Mouse (Mus musculus) ZHBTc4 (cell line): ENCODE measurements at regions not wholly inside any gene's neighbourhood (a gene's known extent, or its start where the extent isn't known, plus 50 kb on each side); places are given as distances from the start of the nearest gene placed in this dataset.
A peak's percentile ranks its signal among the peaks of the same experiment; 100 is the strongest.

Experiments used
- DNase-seq: peaks from one replicate; pipeline ENCODE4 v3.0.0-alpha.2; 2011; ENCODE audit warnings: low read depth, low spot score

- peak; percentile 62 for DNase-seq
These were observed 50.5 kb upstream of the Prdx6 start for GRCm38 (mm10) chr1:161301348-161302075.

GRCm38 (mm10) chr1:161306772-161307499 is 55.9 kb upstream of the Prdx6 start:
- no peak for DNase-seq

- no peak for DNase-seq
These were observed 58.2 kb upstream of the Prdx6 start for GRCm38 (mm10) chr1:161309269-161309668.

- peak; percentile 47 for DNase-seq
These were observed 63.1 kb upstream of the Prdx6 start for GRCm38 (mm10) chr1:161314078-161314477.

- no peak for DNase-seq
These were observed 70.7 kb upstream of the Prdx6 start for GRCm38 (mm10) chr1:161321675-161322074.

- DNase-seq, result no peak
These were observed 66.0 kb upstream of the Tnfsf4 start for GRCm38 (mm10) chr1:161329218-161329617.

- DNase-seq, result no peak
These were observed 62.1 kb upstream of the Tnfsf4 start for GRCm38 (mm10) chr1:161333151-161333550.

GRCm38 (mm10) chr1:161345111-161345510 is 50.1 kb upstream of the Tnfsf4 start:
- DNase-seq, result no peak
